In the genomic region with DNA sequence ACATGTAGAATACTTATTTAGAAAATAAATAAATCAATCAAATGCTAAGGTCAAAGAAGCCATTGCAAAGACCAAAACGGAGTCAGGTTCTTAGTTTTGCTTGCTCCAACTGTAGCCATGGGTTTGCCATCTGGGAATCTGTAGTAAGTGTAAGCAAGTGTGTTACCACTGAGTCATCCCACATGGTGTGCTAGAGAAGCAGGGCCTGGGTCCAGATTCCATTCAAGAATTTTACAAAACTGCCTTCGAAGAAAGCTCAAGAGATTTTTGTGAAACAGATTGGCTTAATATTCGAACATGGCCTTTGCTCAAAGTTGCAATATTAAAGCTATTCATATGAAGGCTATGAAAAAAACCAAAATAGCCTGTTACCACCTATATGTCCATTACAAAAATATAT, we compare ENCODE assay signal across 21 mouse cellular contexts.
"Had no signal": no experiment of that assay in that cellular context is flagged by ENCODE, and none has a peak within 500 bp of the region (broad histone marks: within the 10 kb centered on the region; RNA-seq: fewer than 3 reads in every experiment).

No protein-coding gene starts in this region.

- H3K27me3 ChIP-seq: limb, embryonic 13.5 days; liver, embryonic 12.5 days; liver, embryonic 15.5 days; lung, embryonic 15.5 days; megakaryocyte, embryonic 14.5 days; neural tube, embryonic 12.5 days; neural tube, embryonic 15.5 days had no signal

- H3K4me1 ChIP-seq: limb, embryonic 10.5 days; limb, embryonic 13.5 days; liver, embryonic 12.5 days; liver, embryonic 15.5 days; lung, embryonic 15.5 days; megakaryocyte, embryonic 14.5 days; midbrain, embryonic 10.5 days; neural tube, embryonic 12.5 days; neural tube, embryonic 15.5 days had no signal

- H3K9me3 ChIP-seq: limb, embryonic 10.5 days; limb, embryonic 13.5 days; liver, embryonic 12.5 days; liver, embryonic 15.5 days; lung, embryonic 15.5 days; midbrain, embryonic 10.5 days; neural tube, embryonic 12.5 days; neural tube, embryonic 15.5 days had no signal

- H3K4me3 ChIP-seq: limb, embryonic 10.5 days; limb, embryonic 13.5 days; liver, embryonic 12.5 days; liver, embryonic 15.5 days; lung, embryonic 15.5 days; megakaryocyte, embryonic 14.5 days; midbrain, embryonic 10.5 days; neural tube, embryonic 12.5 days; neural tube, embryonic 15.5 days had no signal

- H3K27ac ChIP-seq: limb, embryonic 10.5 days; limb, embryonic 13.5 days; liver, embryonic 12.5 days; liver, embryonic 15.5 days; lung, embryonic 15.5 days; midbrain, embryonic 10.5 days; neural tube, embryonic 12.5 days; neural tube, embryonic 15.5 days had no signal

- H3K36me3 ChIP-seq: limb, embryonic 10.5 days; limb, embryonic 13.5 days; liver, embryonic 12.5 days; liver, embryonic 15.5 days; lung, embryonic 15.5 days; midbrain, embryonic 10.5 days; neural tube, embryonic 12.5 days; neural tube, embryonic 15.5 days had no signal

- DNase-seq: kidney, adult 18-20 months; kidney, adult 9 months; kidney, postnatal 14 days; kidney, postnatal 4 days; liver; lung, adult 18-20 months; lung, postnatal 10 days; lung, postnatal 36 days; midbrain, embryonic 14.5 days; thymus, adult 18-20 months; thymus, postnatal 36 days had no signal

- H3K4me2 ChIP-seq: limb, embryonic 13.5 days; liver, embryonic 12.5 days; liver, embryonic 15.5 days; lung, embryonic 15.5 days; neural tube, embryonic 12.5 days; neural tube, embryonic 15.5 days had no signal

- H3K9ac ChIP-seq: limb, embryonic 13.5 days; liver, embryonic 12.5 days; liver, embryonic 15.5 days; lung, embryonic 15.5 days; neural tube, embryonic 12.5 days; neural tube, embryonic 15.5 days had no signal

- ATAC-seq: intestine, embryonic 16.5 days; liver, embryonic 12.5 days had no signal
